Comparison of ENCODE assay signal across 11 mouse cellular contexts in the genomic region with DNA sequence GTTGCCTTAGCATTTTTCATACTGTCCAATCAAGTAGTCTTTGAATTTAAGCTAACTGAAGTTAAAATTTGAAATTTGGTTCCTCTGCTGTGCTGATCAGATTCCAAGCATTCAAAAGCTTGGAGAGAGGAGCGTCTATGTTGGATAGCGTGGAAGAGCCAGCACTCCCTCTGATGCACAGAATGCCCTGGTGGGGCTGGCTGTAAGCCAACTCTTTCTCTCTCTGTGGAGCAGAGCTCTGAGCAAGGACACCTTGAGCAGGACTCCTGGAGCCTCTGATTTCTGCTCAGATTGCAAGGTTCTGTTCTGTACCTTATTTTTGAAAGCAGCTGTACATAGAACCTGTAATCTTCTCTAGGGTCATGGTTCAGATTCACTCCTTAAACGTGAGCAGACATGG. TPM values are rescaled to one million over a fixed set of nuclear protein-coding genes. Genes with fewer than 3 reads are reported as not detected.
DNase-seq lines count a peak whose midpoint lies in the region; ATAC-seq lines count a peak whose summit lies in the region.
"Had no signal": no experiment of that assay in that cellular context is flagged by ENCODE, and none has a peak within 500 bp of the region (broad histone marks: within the 10 kb centered on the region; RNA-seq: fewer than 3 reads in every experiment).

No protein-coding gene starts in this region.

- ATAC-seq in frontal cortex, adult (ENCODE audit: low TSS enrichment) = 0 out of 2 replicates have a peak, but pooled peaks have one; percentile 27
- ATAC-seq in midbrain, embryonic 14.5 days (ENCODE audit: low FRiP score, low TSS enrichment) = no peak
- ATAC-seq in midbrain, embryonic 11.5 days (ENCODE audit: low FRiP score) = no peak
- no peak for ATAC-seq in forebrain, embryonic 12.5 days (ENCODE audit: low FRiP score)
- ATAC-seq: intestine, embryonic 15.5 days had no signal

- WGBS in midbrain, embryonic 14.5 days = 59% methylated on average over 3 of the region's 3 CpGs
- 79% methylated on average over 3 of the region's 3 CpGs for WGBS in midbrain, embryonic 11.5 days
- WGBS in forebrain, embryonic 12.5 days = 73% methylated on average over 3 of the region's 3 CpGs

- no peaks in the 10 kb centered on the region for H3K4me1 ChIP-seq in midbrain, embryonic 14.5 days (ENCODE audit: control insufficient read depth, insufficient read depth, low read length)
- no peaks in the 10 kb centered on the region for H3K4me1 ChIP-seq in midbrain, embryonic 11.5 days (ENCODE audit: control insufficient read depth, insufficient read depth, low read length)
- no peaks in the 10 kb centered on the region for H3K4me1 ChIP-seq in forebrain, embryonic 12.5 days

- H3K4me2 ChIP-seq in midbrain, embryonic 14.5 days (ENCODE audit: low read length) = no peak overlapping the region
- H3K4me2 ChIP-seq in midbrain, embryonic 11.5 days = no peak overlapping the region
- no peak overlapping the region for H3K4me2 ChIP-seq in forebrain, embryonic 12.5 days
- H3K4me2 ChIP-seq: intestine, embryonic 15.5 days had no signal

- no peak for DNase-seq in frontal cortex, postnatal 10 days (ENCODE audit: low spot score in 2 of 2)
- DNase-seq in midbrain, embryonic 14.5 days = peak; percentile 15
- no peak for DNase-seq in midbrain, embryonic 11.5 days (ENCODE audit: low spot score, missing footprints)
- DNase-seq in cerebellum, adult 8-10 months = peak; percentile 22
- DNase-seq in kidney, postnatal 10 days = peak; percentile 68
- no peak for DNase-seq in thymus, postnatal 0 days (ENCODE audit: low spot score)

- H3K4me3 ChIP-seq in midbrain, embryonic 14.5 days (replicated peaks; ENCODE audit: low read depth, low read length) = no peak overlapping the region
- H3K4me3 ChIP-seq in midbrain, embryonic 11.5 days (ENCODE audit: low read depth, low read length) = no peak overlapping the region
- no peak overlapping the region for H3K4me3 ChIP-seq in forebrain, embryonic 12.5 days (replicated peaks)
- H3K4me3 ChIP-seq: erythroblast, embryonic 14.5 days; intestine, embryonic 15.5 days had no signal

- H3K27me3 ChIP-seq in midbrain, embryonic 14.5 days (ENCODE audit: control insufficient read depth, insufficient read depth, low read length) = no peaks in the 10 kb centered on the region
- H3K27me3 ChIP-seq in midbrain, embryonic 11.5 days (ENCODE audit: control insufficient read depth, insufficient read depth, low read length) = no peaks in the 10 kb centered on the region
- no peaks in the 10 kb centered on the region for H3K27me3 ChIP-seq in forebrain, embryonic 12.5 days
- H3K27me3 ChIP-seq: intestine, embryonic 15.5 days had no signal

- no peak overlapping the region for H3K9ac ChIP-seq in midbrain, embryonic 14.5 days (replicated peaks; ENCODE audit: low read length)
- H3K9ac ChIP-seq in midbrain, embryonic 11.5 days (ENCODE audit: low read length) = no peak overlapping the region
- no peak overlapping the region for H3K9ac ChIP-seq in forebrain, embryonic 12.5 days
- H3K9ac ChIP-seq: intestine, embryonic 15.5 days; liver, embryonic 14.5 days had no signal

- no peaks in the 10 kb centered on the region for H3K36me3 ChIP-seq in midbrain, embryonic 14.5 days (ENCODE audit: control insufficient read depth, insufficient read depth, low read length)
- H3K36me3 ChIP-seq in midbrain, embryonic 11.5 days (ENCODE audit: control insufficient read depth, insufficient read depth, low read length) = no peaks in the 10 kb centered on the region
- no peaks in the 10 kb centered on the region for H3K36me3 ChIP-seq in forebrain, embryonic 12.5 days (replicated peaks)
- H3K36me3 ChIP-seq: intestine, embryonic 15.5 days had no signal

- H3K9me3 ChIP-seq in midbrain, embryonic 14.5 days (ENCODE audit: control insufficient read depth, low read length) = no peaks in the 10 kb centered on the region
- no peaks in the 10 kb centered on the region for H3K9me3 ChIP-seq in midbrain, embryonic 11.5 days (ENCODE audit: control insufficient read depth, low read length)
- H3K9me3 ChIP-seq in forebrain, embryonic 12.5 days = peaks cover 6% of the 10 kb centered on the region; the same call in 1 of the 2 replicates
- H3K9me3 ChIP-seq: intestine, embryonic 15.5 days had no signal

- no peak overlapping the region for H3K27ac ChIP-seq in midbrain, embryonic 14.5 days (replicated peaks; ENCODE audit: low read depth, low read length)
- H3K27ac ChIP-seq in midbrain, embryonic 11.5 days (ENCODE audit: low read depth, low read length) = no peak overlapping the region
- H3K27ac ChIP-seq in forebrain, embryonic 12.5 days = no peak overlapping the region
- H3K27ac ChIP-seq: intestine, embryonic 15.5 days; liver, embryonic 14.5 days had no signal

RNA-seq across cellular contexts. Expression of gene Sppl2a, which starts 16.8 kb away (rescaled TPM):
- 39.2 and 41.7 TPM in 2 replicates for polyA plus RNA-seq in midbrain, embryonic 14.5 days (2014; fragmentation: Nextera tagmentation; extraction: Ambion mirVana)
- polyA plus RNA-seq in midbrain, embryonic 11.5 days (2014; fragmentation: Nextera tagmentation; extraction: Ambion mirVana) = 30.6 and 37.7 TPM in 2 replicates
- 86.8 and 89.5 TPM in 2 replicates for polyA plus RNA-seq in thymus, postnatal 0 days (2015; fragmentation: Nextera tagmentation; extraction: Ambion mirVana)
- polyA plus RNA-seq in forebrain, embryonic 12.5 days (2016; fragmentation: Nextera tagmentation; extraction: Ambion mirVana) = 36.9 and 37.2 TPM in 2 replicates

RNA-seq across cellular contexts. Expression of gene Ap4e1, which starts 58.7 kb away (rescaled TPM):
- polyA plus RNA-seq in midbrain, embryonic 14.5 days (2014; fragmentation: Nextera tagmentation; extraction: Ambion mirVana) = 7.7 and 12.3 TPM in 2 replicates
- polyA plus RNA-seq in midbrain, embryonic 11.5 days (2014; fragmentation: Nextera tagmentation; extraction: Ambion mirVana) = 11.7 and 12.4 TPM in 2 replicates
- polyA plus RNA-seq in thymus, postnatal 0 days (2015; fragmentation: Nextera tagmentation; extraction: Ambion mirVana) = 7.0 and 9.1 TPM in 2 replicates
- polyA plus RNA-seq in forebrain, embryonic 12.5 days (2016; fragmentation: Nextera tagmentation; extraction: Ambion mirVana) = 12.1 and 15.0 TPM in 2 replicates

Comparison
In these comparisons a context has a peak if more than half of its experiments do, and no peak if none do; other contexts are left out.
1. DNase-seq: peak in midbrain, embryonic 14.5 days (single experiment), cerebellum, adult 8-10 months (single experiment) and kidney, postnatal 10 days (single experiment); none in frontal cortex, postnatal 10 days (0 of 2), midbrain, embryonic 11.5 days (single experiment) and thymus, postnatal 0 days (single experiment).